Mouse (Mus musculus) heart, adult 2 months (tissue): ENCODE measurements around the gene Mnat1.

Experiments used
- EP300 ChIP-seq: fragments of 200-500 bp; IDR thresholded peaks from 2 replicates; pipeline ENCODE4 v1.6.1; 2011; ENCODE audit warnings: low read depth, low read length, control low read depth; ENCODE audit not compliant: insufficient read depth
- POLR2A ChIP-seq: fragments of 200-500 bp; IDR thresholded peaks from 2 replicates; pipeline ENCODE4 v1.6.1; 2011; ENCODE audit warnings: mild to moderate bottlenecking, low read depth, low read length, control low read depth; ENCODE audit not compliant: insufficient read depth

DNA sequence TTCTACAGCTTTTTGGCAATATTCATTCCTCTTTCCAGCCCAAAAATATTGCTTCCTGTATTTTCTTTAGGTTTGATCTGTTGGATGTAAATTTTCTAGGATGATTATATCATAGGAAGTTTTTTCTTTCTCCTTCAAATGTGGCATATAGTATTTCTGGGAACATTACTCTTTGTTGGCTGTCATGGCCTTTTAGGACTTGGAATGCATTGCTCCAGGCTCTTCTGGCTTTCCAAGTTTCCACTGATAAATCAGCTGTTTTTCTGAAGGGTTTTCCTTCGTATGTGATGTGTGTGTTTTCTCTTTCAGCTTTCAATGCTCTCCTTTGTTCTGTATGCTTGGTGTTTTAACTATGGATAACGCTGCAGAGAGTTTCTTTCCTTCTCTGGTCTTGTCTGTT lies 131.5 kb downstream of the Mnat1 start:
- no peak for TF ChIP-seq POLR2A
- no peak for TF ChIP-seq EP300
